Comparison of ENCODE assay signal across 32 mouse cellular contexts in genomic region chr1:167854801-167855200, GRCm38 (mm10).
DNase-seq lines count a peak whose midpoint lies in the region; ATAC-seq lines count a peak whose summit lies in the region.
"Had no signal": no experiment of that assay in that cellular context is flagged by ENCODE, and none has a peak within 500 bp of the region (broad histone marks: within the 10 kb centered on the region; RNA-seq: fewer than 3 reads in every experiment).

No protein-coding gene starts in this region.

- no peaks in the 10 kb centered on the region for H3K27me3 ChIP-seq in hindbrain, embryonic 10.5 days (ENCODE audit: insufficient read depth, poor library complexity, severe bottlenecking)
- H3K27me3 ChIP-seq in hindbrain, embryonic 14.5 days (ENCODE audit: control insufficient read depth, insufficient read depth, low read length) = no peaks in the 10 kb centered on the region
- no peaks in the 10 kb centered on the region for H3K27me3 ChIP-seq in neural tube, embryonic 15.5 days (replicated peaks)
- H3K27me3 ChIP-seq: embryonic facial prominence, embryonic 12.5 days; heart, embryonic 13.5 days; kidney, embryonic 15.5 days; stomach, embryonic 15.5 days had no signal

- no peak overlapping the region for H3K9ac ChIP-seq in hindbrain, embryonic 14.5 days
- H3K9ac ChIP-seq in neural tube, embryonic 15.5 days (replicated peaks) = no peak overlapping the region
- H3K9ac ChIP-seq: embryonic facial prominence, embryonic 12.5 days; heart, embryonic 13.5 days; kidney, embryonic 15.5 days; liver, embryonic 14.5 days; stomach, embryonic 15.5 days had no signal

- DNase-seq in hindbrain, embryonic 10.5 days (ENCODE audit: low spot score) = peak; percentile 24
- DNase-seq in hindbrain, embryonic 14.5 days (ENCODE audit: low spot score) = no peak
- peak; percentile 21 for DNase-seq in neural tube, embryonic 10.5 days (ENCODE audit: extremely low spot score, low spot score)
- DNase-seq in R1 (ENCODE audit: low read depth, low spot score) = peak; percentile 52
- peak; percentile 5 for DNase-seq in embryo, embryonic 11 days
- DNase-seq in spleen, postnatal 10 days (ENCODE audit: low spot score in 2 of 2) = no peak
- no peak for DNase-seq in yolk sac, embryonic 10.5 days (ENCODE audit: low spot score)
- DNase-seq: adrenal gland, postnatal 25 days; B cell, adult 2 months; cerebellum, adult 2 months; gastrocnemius, adult 2 months; gastrocnemius, postnatal 36 days; heart, adult 2 months; heart, postnatal 10 days; kidney, adult 18-20 months; kidney, postnatal 25 days; liver; lung, adult 2 months; lung, postnatal 10 days; midbrain, embryonic 14.5 days; right cerebral cortex, postnatal 14 days had no signal

- H3K27ac ChIP-seq in hindbrain, embryonic 10.5 days = no peak overlapping the region
- H3K27ac ChIP-seq in hindbrain, embryonic 14.5 days = no peak overlapping the region
- no peak overlapping the region for H3K27ac ChIP-seq in neural tube, embryonic 15.5 days (replicated peaks)
- H3K27ac ChIP-seq: embryonic facial prominence, embryonic 12.5 days; gastrocnemius, adult 2 months; heart, adult 2 months; heart, embryonic 13.5 days; kidney, embryonic 15.5 days; left cerebral cortex, adult 2 months; liver, embryonic 14.5 days; macrophage; stomach, embryonic 15.5 days had no signal

- 49% methylated on average over 4 of the region's 4 CpGs for WGBS in hindbrain, embryonic 10.5 days
- 32% methylated on average over 4 of the region's 4 CpGs for WGBS in hindbrain, embryonic 14.5 days
- 39% methylated on average over 4 of the region's 4 CpGs for WGBS in neural tube, embryonic 15.5 days

- no peaks in the 10 kb centered on the region for H3K36me3 ChIP-seq in hindbrain, embryonic 10.5 days
- H3K36me3 ChIP-seq in hindbrain, embryonic 14.5 days (replicated peaks; ENCODE audit: control insufficient read depth, insufficient read depth) = no peaks in the 10 kb centered on the region
- H3K36me3 ChIP-seq in neural tube, embryonic 15.5 days = no peaks in the 10 kb centered on the region
- H3K36me3 ChIP-seq: embryonic facial prominence, embryonic 12.5 days; heart, embryonic 13.5 days; kidney, embryonic 15.5 days; stomach, embryonic 15.5 days had no signal

- H3K4me2 ChIP-seq in hindbrain, embryonic 14.5 days (replicated peaks) = no peak overlapping the region
- H3K4me2 ChIP-seq in neural tube, embryonic 15.5 days = no peak overlapping the region
- H3K4me2 ChIP-seq: embryonic facial prominence, embryonic 12.5 days; heart, embryonic 13.5 days; kidney, embryonic 15.5 days; stomach, embryonic 15.5 days had no signal

- no peak for ATAC-seq in hindbrain, embryonic 14.5 days (ENCODE audit: low FRiP score)
- no peak for ATAC-seq in neural tube, embryonic 15.5 days (ENCODE audit: low FRiP score)
- ATAC-seq: forebrain, embryonic 14.5 days; inflammation-experienced regulatory T-cells, adult 6 months; Patski had no signal

- no peaks in the 10 kb centered on the region for H3K9me3 ChIP-seq in hindbrain, embryonic 10.5 days
- no peaks in the 10 kb centered on the region for H3K9me3 ChIP-seq in hindbrain, embryonic 14.5 days (ENCODE audit: control insufficient read depth, low read length)
- no peaks in the 10 kb centered on the region for H3K9me3 ChIP-seq in neural tube, embryonic 15.5 days (replicated peaks)
- H3K9me3 ChIP-seq: embryonic facial prominence, embryonic 12.5 days; heart, embryonic 13.5 days; kidney, embryonic 15.5 days; stomach, embryonic 15.5 days had no signal

- peaks cover 5% of the 10 kb centered on the region for H3K4me1 ChIP-seq in hindbrain, embryonic 10.5 days (replicated peaks)
- H3K4me1 ChIP-seq in hindbrain, embryonic 14.5 days (replicated peaks; ENCODE audit: control insufficient read depth, insufficient read depth, low read length) = no peaks in the 10 kb centered on the region
- no peaks in the 10 kb centered on the region for H3K4me1 ChIP-seq in neural tube, embryonic 15.5 days
- H3K4me1 ChIP-seq: embryonic facial prominence, embryonic 12.5 days; heart, embryonic 13.5 days; kidney, embryonic 15.5 days; stomach, embryonic 15.5 days had no signal

- no peak overlapping the region for H3K4me3 ChIP-seq in hindbrain, embryonic 10.5 days
- no peak overlapping the region for H3K4me3 ChIP-seq in hindbrain, embryonic 14.5 days (replicated peaks; ENCODE audit: low read length)
- H3K4me3 ChIP-seq in neural tube, embryonic 15.5 days (replicated peaks) = no peak overlapping the region
- H3K4me3 ChIP-seq: embryonic facial prominence, embryonic 12.5 days; gastrocnemius, adult 2 months; heart, adult 2 months; heart, embryonic 13.5 days; kidney, embryonic 15.5 days; left cerebral cortex, adult 2 months; stomach, embryonic 15.5 days had no signal

Comparison
In these comparisons a context has a peak if more than half of its experiments do, and no peak if none do; other contexts are left out.
1. DNase-seq: peak in hindbrain, embryonic 10.5 days (single experiment), neural tube, embryonic 10.5 days (single experiment), R1 (single experiment) and embryo, embryonic 11 days (single experiment); none in hindbrain, embryonic 14.5 days (single experiment), spleen, postnatal 10 days (0 of 2) and yolk sac, embryonic 10.5 days (single experiment).